Mouse (Mus musculus): ENCODE measurements around the gene Cdh20. TPM values are rescaled to one million over a fixed set of nuclear protein-coding genes. Genes with fewer than 3 reads are reported as not detected.
A peak's percentile ranks its signal among the peaks of the same experiment; 100 is the strongest.
"Not testable (repeated sequence)": the region's sequence is repeated elsewhere in the genome, so short reads cannot be mapped to it uniquely, and the experiment has no call there.

Cdh20 gene
- total RNA-seq, 2 experiments from 2014 or later = 24.4 to 25.4 TPM

- intact Hi-C loops (cut with DNase I) = no loop called here
Observed at GRCm38 (mm10) chr1:104877384-104877783, 109.1 kb downstream of the Cdh20 start.

DNA sequence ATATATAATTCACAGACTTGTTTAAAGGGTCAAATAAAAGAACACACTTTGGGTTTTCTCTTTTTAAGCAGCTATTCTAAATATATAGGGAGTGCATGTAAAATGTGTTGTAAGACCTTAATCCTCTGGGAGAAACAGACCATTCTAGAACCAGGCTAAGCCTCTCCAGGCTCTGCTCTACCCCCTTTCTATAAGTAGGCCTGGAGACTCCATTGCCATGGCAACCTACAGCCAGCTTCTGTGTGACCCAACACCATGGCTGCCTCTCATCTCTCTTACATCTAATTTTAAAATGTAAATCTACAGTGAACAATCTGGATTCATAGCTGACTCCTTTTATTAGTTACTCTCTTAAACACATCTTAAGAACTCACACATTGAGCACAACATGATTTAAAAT is 133.5 kb downstream of the Cdh20 start:
- intact Hi-C loops (cut with DNase I) = no loop called here
- DNase-seq (ENCODE audit: low spot score in 2 of 2) = peak in 1 of 2 experiments; percentile 53

More at GRCm38 (mm10) chr1:104877384-104877783, 109.1 kb downstream of the Cdh20 start:
- no peak for DNase-seq (ENCODE audit: low spot score in 2 of 2)

- peak in 1 of 2 experiments; percentile 42 for DNase-seq (ENCODE audit: low spot score in 2 of 2)
- intact Hi-C loops (cut with DNase I) = no loop called here
Observed at GRCm38 (mm10) chr1:104903409-104903808, 135.1 kb downstream of the Cdh20 start.

GRCm38 (mm10) chr1:104912407-104912806 is 144.1 kb downstream of the Cdh20 start:
- peak in 1 of 2 experiments; percentile 25 for DNase-seq (ENCODE audit: low spot score in 2 of 2)
- intact Hi-C loops (cut with DNase I) = no loop called here

- intact Hi-C loops (cut with DNase I) = no loop called here
Observed at GRCm38 (mm10) chr1:104916507-104916906, 148.2 kb downstream of the Cdh20 start.

DNA sequence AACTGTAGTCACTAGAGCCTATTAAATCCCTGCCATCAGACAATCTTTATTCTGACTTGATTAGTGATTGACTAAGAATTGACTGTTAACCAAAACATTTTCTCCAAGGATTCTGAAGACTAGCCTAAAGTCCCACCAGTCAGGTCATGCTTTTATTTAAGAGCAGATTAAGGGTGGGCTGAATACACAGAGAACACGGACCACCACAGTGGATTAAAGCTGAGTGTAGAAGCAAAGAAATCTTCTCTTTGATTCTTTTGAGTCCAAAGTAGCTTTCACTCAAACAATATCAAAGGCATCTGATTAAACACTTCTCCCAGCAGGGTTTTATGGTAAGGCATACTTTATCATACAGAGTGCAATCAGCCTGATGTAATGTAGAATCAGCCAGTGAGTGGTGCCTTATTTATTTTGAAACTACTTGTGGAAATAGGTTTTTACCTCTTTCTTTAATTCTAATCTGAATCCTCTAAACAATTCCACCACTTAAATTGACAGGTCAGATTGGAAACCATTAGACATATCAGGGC is 149.0 kb downstream of the Cdh20 start:
- intact Hi-C loops (cut with DNase I) = no loop called here
- no peak for DNase-seq (ENCODE audit: low spot score in 2 of 2)

More at GRCm38 (mm10) chr1:104916507-104916906, 148.2 kb downstream of the Cdh20 start:
- DNase-seq (ENCODE audit: low spot score in 2 of 2) = no peak

DNA sequence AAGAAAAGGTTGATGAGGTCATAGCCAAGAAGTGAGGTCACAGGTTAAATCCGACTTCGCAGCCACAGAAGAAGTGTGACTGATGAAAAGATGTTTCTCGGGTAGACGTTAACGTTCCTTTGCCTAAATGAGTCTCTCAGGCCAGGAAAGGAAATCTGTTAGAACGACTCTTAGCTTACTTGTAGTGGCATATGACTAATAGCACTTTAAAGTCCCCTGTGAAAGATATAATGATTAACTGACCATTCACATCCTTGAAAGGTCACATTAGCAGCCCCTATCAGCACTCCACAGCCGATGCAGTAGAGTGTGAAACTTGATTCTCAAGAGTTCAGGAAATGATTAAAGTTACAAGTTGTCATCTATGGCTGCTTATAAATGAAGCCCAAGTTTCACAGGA is 164.7 kb downstream of the Cdh20 start:
- no peak for DNase-seq (ENCODE audit: low spot score in 2 of 2)
- intact Hi-C loops (cut with DNase I) = no loop called here

GRCm38 (mm10) chr1:104936966-104937365 is 168.6 kb downstream of the Cdh20 start:
- intact Hi-C loops (cut with DNase I) = no loop called here
- no peak for DNase-seq (ENCODE audit: low spot score in 2 of 2)

DNA sequence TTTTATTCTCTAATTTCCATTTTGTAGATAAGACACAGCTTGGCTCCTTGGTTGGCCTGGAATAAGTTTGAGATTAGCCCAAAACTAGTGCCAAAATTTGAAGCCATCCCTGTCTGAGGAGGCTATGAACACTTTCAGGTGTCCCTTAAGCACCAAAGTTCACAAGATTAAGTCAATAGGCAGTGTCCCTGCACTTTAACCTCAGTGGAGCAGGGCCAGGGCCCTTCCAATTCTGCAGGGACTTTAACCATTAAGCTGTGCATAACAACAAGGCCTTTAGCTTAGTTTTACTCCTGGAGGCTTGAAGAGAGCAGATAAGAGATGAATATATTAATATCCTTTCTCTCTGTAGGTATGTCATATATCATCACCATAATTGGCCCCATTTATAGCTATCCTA is 170.8 kb downstream of the Cdh20 start:
- no peak for DNase-seq (ENCODE audit: low spot score in 2 of 2)
- intact Hi-C loops (cut with DNase I) = no loop called here

DNA sequence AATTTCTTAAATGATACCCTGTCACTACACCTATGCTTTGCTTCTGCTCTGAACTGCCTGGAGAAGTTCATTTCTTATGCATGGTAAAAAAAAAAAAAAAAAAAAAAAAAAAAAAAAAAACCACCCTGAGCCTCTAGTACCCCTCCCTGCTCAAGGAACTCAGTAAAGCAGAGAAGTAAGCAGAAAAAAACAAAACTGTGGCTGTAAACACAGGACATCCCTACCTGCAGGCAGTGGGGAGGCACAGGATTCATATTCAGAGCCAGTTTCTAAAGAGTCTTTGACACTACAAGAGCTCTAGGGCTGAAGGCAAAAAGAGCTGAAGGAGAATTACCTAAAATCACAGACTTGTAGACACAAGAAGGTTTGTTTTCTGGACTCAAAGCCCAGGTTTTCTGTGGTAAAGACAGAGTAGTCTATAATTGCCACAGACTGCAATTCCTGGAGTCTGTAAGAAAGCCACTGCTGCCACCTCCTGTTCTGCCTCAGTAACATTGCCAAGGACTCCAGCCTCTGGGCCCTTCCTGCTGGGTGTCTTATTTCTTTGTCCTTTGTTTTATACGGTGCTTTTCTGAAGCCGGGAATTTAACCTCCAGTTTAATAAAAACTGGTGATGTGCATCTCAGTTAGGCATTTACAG is 176.3 kb downstream of the Cdh20 start:
- intact Hi-C loops (cut with DNase I) = loop anchor here (5.0 to 10.0 kb wide), 3 partner anchors 172 to 960 kb away; no protein-coding TSS in a partner anchor

DNA sequence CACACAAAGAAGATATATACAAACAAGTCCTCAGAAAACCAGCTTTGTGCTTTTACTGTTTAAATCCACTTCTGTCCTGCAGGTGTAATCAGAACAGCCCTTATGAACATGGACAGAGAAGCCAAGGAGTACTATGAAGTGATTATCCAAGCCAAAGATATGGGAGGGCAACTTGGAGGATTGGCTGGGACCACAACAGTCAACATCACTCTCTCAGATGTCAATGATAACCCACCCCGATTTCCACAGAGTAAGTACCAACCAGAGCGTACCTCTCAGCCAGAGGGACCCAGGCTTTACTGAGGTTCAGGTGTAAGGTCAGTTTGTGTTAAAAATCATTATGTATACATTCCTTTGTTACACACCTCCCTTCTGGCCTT is 176.8 kb downstream of the Cdh20 start:
- intact Hi-C loops (cut with DNase I) = loop anchor here (10.0 kb wide), 2 partner anchors 320 to 960 kb away; no protein-coding TSS in a partner anchor
- DNase-seq (ENCODE audit: low spot score in 2 of 2) = no peak

More for the DNA sequence above, 176.3 kb downstream of the Cdh20 start:
- peak; percentile 65 to 74 for DNase-seq (ENCODE audit: low spot score in 2 of 2)

GRCm38 (mm10) chr1:104949640-104950039 is 181.3 kb downstream of the Cdh20 start:
- not testable (repeated sequence) for DNase-seq (ENCODE audit: low spot score in 2 of 2)
- intact Hi-C loops (cut with DNase I) = loop anchor here (10.0 kb wide), 2 partner anchors 325 to 965 kb away; no protein-coding TSS in a partner anchor

GRCm38 (mm10) chr1:104957046-104957445 is 188.7 kb downstream of the Cdh20 start:
- DNase-seq (ENCODE audit: low spot score in 2 of 2) = no peak
- intact Hi-C loops (cut with DNase I) = no loop called here

DNA sequence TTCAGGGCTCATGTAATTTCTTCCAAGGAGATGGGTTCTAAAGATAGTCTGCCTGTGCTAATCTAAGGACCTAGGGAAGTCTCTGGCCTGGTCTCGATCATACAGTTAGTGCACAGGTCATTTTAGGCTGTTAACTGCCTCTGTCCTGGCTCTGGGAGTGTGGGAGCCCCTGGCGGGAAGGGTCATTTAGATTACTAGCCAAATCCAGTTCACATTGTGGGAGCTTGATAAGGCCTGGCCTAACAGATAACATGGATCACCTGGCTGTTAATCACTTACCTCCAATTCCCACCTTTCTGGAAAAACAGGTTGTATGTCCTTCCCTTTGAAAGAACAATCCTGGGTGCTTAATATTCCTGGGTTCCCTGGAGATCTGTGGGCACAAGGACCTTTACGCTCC is 193.3 kb downstream of the Cdh20 start:
- no peak for DNase-seq (ENCODE audit: low spot score in 2 of 2)
- intact Hi-C loops (cut with DNase I) = no loop called here

DNA sequence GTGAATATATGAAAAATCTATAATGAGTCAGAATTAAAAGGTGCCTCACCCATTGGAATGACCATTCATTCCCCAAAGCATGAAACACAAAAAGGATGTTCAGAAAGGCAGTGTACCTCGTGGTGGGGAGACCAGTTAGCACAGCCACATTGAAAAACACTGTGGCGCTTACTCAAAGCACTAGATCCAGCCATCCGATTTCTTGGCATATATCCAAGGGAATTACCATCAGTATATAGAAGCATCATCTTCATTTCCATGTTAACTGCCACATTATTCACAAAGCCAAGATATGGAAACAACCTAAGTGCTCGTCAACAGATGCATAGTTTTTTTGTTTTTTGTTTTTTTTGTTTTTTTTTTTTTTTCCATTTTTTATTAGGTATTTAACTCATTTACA is 193.9 kb downstream of the Cdh20 start:
- intact Hi-C loops (cut with DNase I) = no loop called here
- DNase-seq (ENCODE audit: low spot score in 2 of 2) = no peak

DNA sequence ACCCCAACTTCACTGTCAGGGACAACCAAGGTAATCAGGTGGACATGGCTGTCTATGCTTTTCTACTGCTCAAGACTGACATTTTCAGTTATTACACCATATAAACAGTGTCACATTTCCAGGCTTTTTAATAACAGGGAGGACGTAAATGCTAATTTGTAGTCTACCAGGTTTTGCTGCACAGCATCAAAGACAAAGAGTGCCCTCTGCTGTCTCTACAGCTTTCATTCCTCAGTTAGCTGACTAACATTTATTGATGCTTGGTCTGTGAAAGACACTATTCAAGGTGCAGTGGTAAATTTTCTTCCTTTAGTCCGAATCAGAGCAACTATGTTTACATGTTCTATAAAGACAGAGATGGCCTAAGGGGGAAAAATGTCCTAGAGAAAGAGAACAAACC is 210.7 kb downstream of the Cdh20 start:
- peak; percentile 44 to 57 for DNase-seq (ENCODE audit: low spot score in 2 of 2)
- intact Hi-C loops (cut with DNase I) = loop anchor here (2.0 kb wide), 1 partner anchor 1182 kb away; no protein-coding TSS in a partner anchor

DNA sequence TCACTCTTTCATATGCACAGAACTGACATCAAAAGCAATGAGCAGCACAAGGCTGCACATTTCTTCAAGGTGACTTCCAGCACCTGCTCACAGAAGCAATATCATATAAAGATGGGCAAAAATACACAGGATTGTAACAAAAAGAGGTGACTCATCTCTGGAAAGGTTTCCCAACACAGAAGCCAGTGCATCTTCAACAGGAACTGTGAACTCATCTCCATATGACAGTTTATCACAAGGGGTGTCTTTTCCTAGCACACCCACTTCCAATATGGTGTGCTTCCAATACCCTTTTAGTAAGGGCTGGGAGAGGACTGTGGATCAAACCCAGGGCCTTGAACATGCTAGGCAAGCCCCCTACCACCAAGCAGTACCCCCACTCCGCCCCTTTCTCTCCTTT is 211.9 kb downstream of the Cdh20 start:
- DNase-seq (ENCODE audit: low spot score in 2 of 2) = no peak
- intact Hi-C loops (cut with DNase I) = no loop called here

- peak; percentile 72 to 73 for DNase-seq (ENCODE audit: low spot score in 2 of 2)
Observed at GRCm38 (mm10) chr1:104986222-104986973, 218.1 kb downstream of the Cdh20 start.

GRCm38 (mm10) chr1:104987526-104987925 is 219.2 kb downstream of the Cdh20 start:
- no peak for DNase-seq (ENCODE audit: low spot score in 2 of 2)
- intact Hi-C loops (cut with DNase I) = no loop called here

More at GRCm38 (mm10) chr1:104986222-104986973, 218.1 kb downstream of the Cdh20 start:
- intact Hi-C loops (cut with DNase I) = loop anchor here (1.0 kb wide), 1 partner anchor 644 kb away; no protein-coding TSS in a partner anchor

GRCm38 (mm10) chr1:104992441-104992840 is 224.1 kb downstream of the Cdh20 start:
- intact Hi-C loops (cut with DNase I) = loop anchor here (10.0 kb wide), 1 partner anchor 362 kb away; the partner anchor contains the start of gene Rnf152
- no peak for DNase-seq (ENCODE audit: low spot score in 2 of 2)

All from left cerebral cortex, postnatal 14 days (tissue).